Mouse (Mus musculus) midbrain, embryonic 11.5 days (tissue): ENCODE measurements at regions not wholly inside any gene's neighbourhood (a gene's known extent, or its start where the extent isn't known, plus 50 kb on each side); places are given as distances from the start of the nearest gene placed in this dataset.
A peak's percentile ranks its signal among the peaks of the same experiment; 100 is the strongest.

Experiments used
- ATAC-seq: fragments of 200-750 bp; cut with Nextera tagmentation; 2 replicates; pipeline ENCODE4 v1.8.0; 2017; ENCODE audit warnings: moderate TSS enrichment, moderate library complexity; ENCODE audit not compliant: low FRiP score
- DNase-seq: peaks from one replicate; pipeline ENCODE4 v3.0.0; 2015; ENCODE audit warnings: low spot score; ENCODE audit errors: missing footprints
- H3K27ac ChIP-seq: fragments of 300-500 bp; sonication (generic); 2 replicates; pipeline ENCODE4 v1.5.1; 2014; ENCODE audit warnings: low read depth, low read length
- H3K27me3 ChIP-seq: fragments of 300-500 bp; sonication (generic); 2 replicates; pipeline ENCODE4 v1.6.1; 2014; ENCODE audit warnings: mild to moderate bottlenecking, low read length, moderate library complexity, mixed read lengths; ENCODE audit not compliant: control insufficient read depth, insufficient read depth
- H3K36me3 ChIP-seq: fragments of 300-500 bp; sonication (generic); 2 replicates; pipeline ENCODE4 v1.6.1; 2014; ENCODE audit warnings: mild to moderate bottlenecking, low read length, moderate library complexity, mixed read lengths; ENCODE audit not compliant: control insufficient read depth, insufficient read depth
- H3K4me1 ChIP-seq: fragments of 300-500 bp; sonication (generic); 2 replicates; pipeline ENCODE4 v1.6.1; 2014; ENCODE audit warnings: low read length; ENCODE audit not compliant: control insufficient read depth, insufficient read depth
- H3K4me2 ChIP-seq: fragments of 300-500 bp; sonication (generic); 2 replicates; pipeline ENCODE4 v1.6.1; 2014; ENCODE audit warnings: mild to moderate bottlenecking, moderate library complexity
- H3K4me3 ChIP-seq: fragments of 300-500 bp; sonication (generic); 2 replicates; pipeline ENCODE4 v1.5.1; 2014; ENCODE audit warnings: low read depth, low read length
- H3K9ac ChIP-seq: fragments of 300-500 bp; sonication (generic); 2 replicates; pipeline ENCODE4 v1.6.1; 2014; ENCODE audit warnings: low read length
- H3K9me3 ChIP-seq: fragments of 300-500 bp; sonication (generic); 2 replicates; pipeline ENCODE4 v1.6.1; 2016; ENCODE audit warnings: low read length; ENCODE audit not compliant: control insufficient read depth
- WGBS: fragments of 180-500 bp; shearing (Covaris S2); extraction: QIAGEN DNeasy Blood & Tissue Kit; methylation state at CpG from one replicate; pipeline ENCODE4 v1.1.7; 2014; 5-methylcytosine and 5-hydroxymethylcytosine counted together

DNA sequence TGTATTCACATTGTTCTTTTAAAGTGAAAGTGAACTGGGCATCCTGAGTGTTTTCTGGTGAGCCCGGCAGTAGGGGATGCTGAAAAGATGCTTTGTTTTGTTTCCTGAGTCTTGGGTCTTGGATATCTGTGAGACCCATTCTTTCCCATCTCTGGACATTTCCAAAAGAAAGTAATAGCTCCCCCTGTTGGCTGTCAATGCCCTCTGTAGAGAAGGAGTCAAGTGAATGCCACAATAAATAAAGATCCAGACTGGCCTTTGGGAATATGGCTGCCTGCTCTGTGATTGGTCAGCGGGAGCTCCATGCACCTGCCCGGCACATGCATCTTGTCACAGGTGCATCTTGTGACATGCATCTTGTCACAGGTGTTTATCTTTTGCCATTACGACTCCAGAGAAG is 209.4 kb upstream of the 1700012A03Rik start:
- no peak overlapping the region for H3K4me3 ChIP-seq
- no peak for ATAC-seq
- no peaks in the 10 kb centered on the region for H3K36me3 ChIP-seq
- no peaks in the 10 kb centered on the region for H3K4me1 ChIP-seq
- no peak overlapping the region for H3K27ac ChIP-seq
- DNase-seq: no peak
- WGBS: 94% methylated on average over 4 of the region's 4 CpGs
- H3K9ac ChIP-seq: no peak overlapping the region
- H3K4me2 ChIP-seq: no peak overlapping the region
- no peaks in the 10 kb centered on the region for H3K9me3 ChIP-seq
- no peaks in the 10 kb centered on the region for H3K27me3 ChIP-seq

DNA sequence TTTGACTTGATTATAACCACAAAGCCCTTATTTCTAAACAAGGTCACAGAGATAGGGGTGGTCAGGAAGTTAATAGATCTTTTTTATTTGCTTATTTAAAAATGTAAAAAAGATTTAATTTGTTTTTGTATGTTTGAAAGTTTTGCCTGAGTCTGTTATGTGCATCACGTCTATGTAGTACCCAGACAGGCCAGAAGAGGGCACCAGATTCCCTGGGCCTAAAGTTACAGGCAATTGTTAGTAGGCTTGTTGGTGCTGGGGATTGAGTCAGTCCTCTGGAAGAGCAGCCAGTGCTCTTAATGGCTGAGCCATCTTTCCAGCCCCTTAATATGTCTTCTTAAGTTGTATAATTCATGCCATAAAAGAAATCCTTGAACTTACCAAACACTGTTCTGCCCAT is 211.5 kb upstream of the 1700012A03Rik start:
- no peaks in the 10 kb centered on the region for H3K36me3 ChIP-seq
- peaks cover 2% of the 10 kb centered on the region; the same call in 1 of the 2 replicates for H3K4me1 ChIP-seq
- H3K9me3 ChIP-seq: no peaks in the 10 kb centered on the region
- no peak overlapping the region for H3K9ac ChIP-seq
- no peaks in the 10 kb centered on the region for H3K27me3 ChIP-seq
- no peak for ATAC-seq
- DNase-seq: no peak
- no peak overlapping the region for H3K27ac ChIP-seq
- 49% methylated on average over 1 of the region's 1 CpGs for WGBS
- no peak overlapping the region for H3K4me2 ChIP-seq
- H3K4me3 ChIP-seq: no peak overlapping the region

DNA sequence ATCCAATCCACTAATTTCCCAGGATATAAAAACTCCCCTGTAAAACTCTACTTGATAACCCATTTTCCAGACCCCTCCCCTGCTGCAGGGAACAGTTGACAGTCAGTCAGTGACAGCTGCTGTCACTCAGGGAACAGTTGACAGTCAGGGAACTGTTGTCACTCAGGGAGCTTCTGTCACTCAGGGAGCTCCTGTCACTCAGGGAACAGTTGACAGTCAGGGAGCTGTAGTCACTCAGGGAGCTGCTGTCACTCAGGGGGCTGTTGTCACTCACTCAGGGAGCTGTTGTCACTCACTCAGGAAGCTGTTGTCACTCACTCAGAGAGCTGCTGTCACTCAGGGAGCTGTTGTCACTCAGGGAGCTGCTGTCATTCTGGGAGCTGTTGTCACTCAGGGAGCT is 214.3 kb upstream of the 1700012A03Rik start:
- Histone ChIP-seq H3K9ac (no peak overlapping the region), H3K9me3 (no peaks in the 10 kb centered on the region), H3K4me2 (no peak overlapping the region), H3K36me3 (no peaks in the 10 kb centered on the region), H3K4me1 (peaks cover 2% of the 10 kb centered on the region; the same call in 1 of the 2 replicates), H3K27me3 (no peaks in the 10 kb centered on the region), H3K4me3 (no peak overlapping the region), H3K27ac (no peak overlapping the region)
- DNase-seq: no peak
- no peak for ATAC-seq

DNA sequence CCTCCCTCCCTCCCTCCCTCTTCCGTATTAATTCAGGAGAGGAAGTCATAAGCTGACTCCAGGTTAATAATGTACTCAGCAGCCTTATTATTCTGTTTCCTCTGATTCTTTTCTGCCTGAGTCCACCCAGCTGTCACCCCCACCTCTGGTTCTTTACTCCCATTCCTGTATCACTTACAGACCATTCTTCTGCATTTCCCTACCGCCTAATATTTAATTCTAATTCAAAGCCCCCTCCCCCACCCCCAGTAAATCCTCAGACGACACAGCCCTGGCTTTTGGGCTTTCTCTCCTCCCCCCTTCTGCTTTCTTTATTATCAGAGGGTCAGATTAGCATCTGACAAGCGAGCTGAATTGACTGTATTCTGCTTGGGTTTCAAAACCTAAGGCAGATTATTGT is 215.5 kb upstream of the 1700012A03Rik start:
- 4% methylated on average over 3 of the region's 4 CpGs for WGBS
- no peaks in the 10 kb centered on the region for H3K9me3 ChIP-seq
- H3K36me3 ChIP-seq: no peaks in the 10 kb centered on the region
- H3K27ac ChIP-seq: peak overlapping the region; percentile 40; the same call in 1 of the 2 replicates
- peaks cover 2% of the 10 kb centered on the region; the same call in 1 of the 2 replicates for H3K4me1 ChIP-seq
- DNase-seq: no peak
- no peak overlapping the region for H3K4me2 ChIP-seq
- H3K9ac ChIP-seq: no peak overlapping the region
- H3K4me3 ChIP-seq: no peak overlapping the region
- H3K27me3 ChIP-seq: no peaks in the 10 kb centered on the region
- ATAC-seq: peak; percentile 77; the same call in 1 of the 2 replicates

GRCm38 (mm10) chr6:31830610-31831009 is 219.4 kb upstream of the 1700012A03Rik start:
- WGBS: 92% methylated on average over 11 of the region's 11 CpGs
- Histone ChIP-seq H3K4me1 (peaks cover 2% of the 10 kb centered on the region; the same call in 1 of the 2 replicates), H3K27ac (no peak overlapping the region), H3K9me3 (no peaks in the 10 kb centered on the region), H3K4me2 (no peak overlapping the region), H3K36me3 (no peaks in the 10 kb centered on the region), H3K27me3 (no peaks in the 10 kb centered on the region), H3K4me3 (no peak overlapping the region), H3K9ac (no peak overlapping the region)
- DNase-seq: no peak
- ATAC-seq: no peak

DNA sequence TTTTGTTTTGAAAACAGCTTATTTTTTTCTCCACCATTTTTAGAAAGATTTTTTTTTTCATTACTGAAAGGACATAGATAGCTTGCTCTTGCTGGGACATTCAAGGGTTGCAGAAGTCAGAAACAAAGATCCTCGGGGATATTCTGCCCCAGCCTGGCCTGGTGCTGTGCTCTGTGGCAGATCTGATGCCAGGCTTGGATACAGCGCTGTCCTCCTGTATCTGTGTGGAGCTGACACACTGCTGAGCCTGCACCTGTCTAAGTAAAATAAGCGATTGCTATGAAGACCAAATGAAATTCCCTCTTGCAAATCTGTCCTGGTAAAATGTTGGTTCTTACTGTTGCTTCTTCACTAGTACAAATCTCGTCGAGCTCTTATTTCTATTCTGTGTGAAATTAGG is 226.4 kb upstream of the 1700012A03Rik start:
- Histone ChIP-seq H3K4me3 (no peak overlapping the region), H3K9me3 (no peaks in the 10 kb centered on the region), H3K9ac (no peak overlapping the region), H3K4me1 (no peaks in the 10 kb centered on the region), H3K36me3 (no peaks in the 10 kb centered on the region), H3K27me3 (no peaks in the 10 kb centered on the region), H3K27ac (no peak overlapping the region), H3K4me2 (no peak overlapping the region)
- DNase-seq: no peak
- ATAC-seq: no peak
- WGBS: 88% methylated on average over 5 of the region's 5 CpGs

DNA sequence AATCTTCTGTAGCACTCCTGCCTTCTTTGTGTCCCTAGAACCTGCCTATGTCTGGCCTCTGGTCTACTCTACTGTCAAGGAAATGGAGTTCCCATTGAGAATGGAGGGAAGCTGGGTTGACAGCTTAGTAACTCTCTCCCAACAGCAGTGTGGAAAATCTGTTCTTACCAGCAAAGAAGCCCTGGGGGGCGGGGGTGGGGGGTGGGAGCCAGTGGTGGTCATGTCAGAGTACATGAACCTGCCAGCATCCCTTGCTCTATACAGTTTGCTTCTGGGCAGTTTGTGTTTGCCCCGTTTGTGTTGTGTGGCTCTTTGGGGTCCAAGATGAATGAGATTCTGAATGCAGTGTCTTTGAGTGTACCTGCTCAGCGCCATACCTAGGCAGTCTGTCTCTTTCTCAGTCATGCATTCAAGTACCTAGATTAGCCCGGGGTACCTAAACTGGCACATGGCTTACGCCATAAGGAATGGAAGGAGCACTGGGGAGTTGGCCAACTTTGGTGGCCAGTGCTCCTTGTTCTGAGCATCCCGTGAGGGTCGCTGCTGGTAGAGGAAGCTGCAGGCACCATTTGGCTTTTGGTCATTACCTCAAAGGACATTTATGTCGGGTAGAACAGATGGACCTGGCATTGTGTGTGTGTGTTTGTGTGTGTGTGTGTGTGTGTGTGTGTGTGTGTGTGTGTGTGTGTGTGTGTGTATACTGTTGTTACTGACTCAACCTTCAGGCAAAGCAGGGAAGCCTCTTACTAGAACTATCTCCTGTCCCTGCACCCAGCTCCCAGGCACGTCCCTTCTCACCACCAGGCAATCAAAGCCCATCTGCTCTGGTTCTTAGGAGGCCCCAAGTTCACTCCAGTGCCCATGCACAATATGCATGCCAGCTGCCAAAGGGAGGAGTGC is 227.6 kb upstream of the 1700012A03Rik start:
- Histone ChIP-seq H3K9ac (no peak overlapping the region), H3K4me2 (no peak overlapping the region), H3K27ac (no peak overlapping the region), H3K4me3 (no peak overlapping the region), H3K27me3 (no peaks in the 10 kb centered on the region), H3K36me3 (no peaks in the 10 kb centered on the region), H3K9me3 (no peaks in the 10 kb centered on the region), H3K4me1 (no peaks in the 10 kb centered on the region)
- WGBS: 86% methylated on average over 9 of the region's 9 CpGs
- DNase-seq (no peak), ATAC-seq (no peak)

- no peak for DNase-seq
- Histone ChIP-seq H3K9ac (no peak overlapping the region), H3K36me3 (no peaks in the 10 kb centered on the region), H3K27ac (no peak overlapping the region), H3K4me1 (no peaks in the 10 kb centered on the region), H3K4me2 (no peak overlapping the region), H3K4me3 (no peak overlapping the region), H3K9me3 (no peaks in the 10 kb centered on the region), H3K27me3 (no peaks in the 10 kb centered on the region)
- WGBS: 74% methylated on average over 7 of the region's 7 CpGs
- no peak for ATAC-seq
Measured at GRCm38 (mm10) chr6:31821621-31822020, 228.4 kb upstream of the 1700012A03Rik start.

- Histone ChIP-seq H3K9ac (no peak overlapping the region), H3K27me3 (no peaks in the 10 kb centered on the region), H3K27ac (no peak overlapping the region), H3K9me3 (no peaks in the 10 kb centered on the region), H3K4me2 (no peak overlapping the region), H3K36me3 (no peaks in the 10 kb centered on the region), H3K4me1 (no peaks in the 10 kb centered on the region), H3K4me3 (no peak overlapping the region)
- DNase-seq: no peak
- no peak for ATAC-seq
- WGBS: 88% methylated on average over 1 of the region's 1 CpGs
Measured at GRCm38 (mm10) chr6:31817640-31818039, 232.4 kb upstream of the 1700012A03Rik start.
